Mouse (Mus musculus) myocyte (in vitro differentiated cells): ENCODE measurements around the gene Ppp6r2. TPM values are rescaled to one million over a fixed set of nuclear protein-coding genes. Genes with fewer than 3 reads are reported as not detected.
A peak's percentile ranks its signal among the peaks of the same experiment; 100 is the strongest.

Source experiments
- H3K27me3 ChIP-seq: one replicate; pipeline ENCODE4 v1.6.1; 2011; ENCODE audit not compliant: control insufficient read depth, insufficient read depth, insufficient read length
- H3K36me3 ChIP-seq: one replicate; pipeline ENCODE4 v1.6.1; 2011; ENCODE audit not compliant: control insufficient read depth, insufficient read depth
- H3K4me2 ChIP-seq: one replicate; pipeline ENCODE4 v1.6.1; 2011; ENCODE audit warnings: low read depth, control low read depth
- H3K4me3 ChIP-seq: one replicate; pipeline ENCODE4 v1.5.1; 2011; ENCODE audit warnings: mild to moderate bottlenecking, control low read depth, moderate library complexity
- H3K79me2 ChIP-seq: one replicate; pipeline ENCODE4 v1.6.1; 2011; ENCODE audit not compliant: control insufficient read depth, insufficient read depth
- H3ac ChIP-seq: one replicate; pipeline ENCODE4 v1.6.1; 2011; ENCODE audit not compliant: control insufficient read depth, insufficient read length
- CEBPB ChIP-seq: IDR thresholded peaks from 2 replicates; pipeline ENCODE4 v1.6.1; 2011; ENCODE audit warnings: mild to moderate bottlenecking, moderate library complexity; ENCODE audit not compliant: poor library complexity, insufficient read depth, severe bottlenecking
- E2F4 ChIP-seq: IDR thresholded peaks from one replicate; pipeline ENCODE4 v1.6.1; 2011; ENCODE audit warnings: mild to moderate bottlenecking, control low read depth, moderate library complexity; ENCODE audit not compliant: insufficient read depth
- MAX ChIP-seq: IDR thresholded peaks from one replicate; pipeline ENCODE4 v1.6.1; 2011; ENCODE audit warnings: low read depth, mild to moderate bottlenecking, control low read depth
- MYOD1 ChIP-seq, 3 experiments: IDR thresholded peaks; one replicate each; pipeline ENCODE4 v1.6.1; 2011; ENCODE audit warnings: control low read depth in 2 of 3, low read depth in 2 of 3, mild to moderate bottlenecking in 2 of 3, moderate library complexity in 1 of 3; ENCODE audit not compliant: insufficient read length in 2 of 3, control insufficient read depth in 1 of 3
- MYOG ChIP-seq, 3 experiments: IDR thresholded peaks; one replicate each; pipeline ENCODE4 v1.6.1; 2011; ENCODE audit warnings: control low read depth in 2 of 3, low read depth in 2 of 3, mild to moderate bottlenecking in 2 of 3; ENCODE audit not compliant: insufficient read length in 2 of 3, control insufficient read depth in 1 of 3, insufficient read depth in 1 of 3
- POLR2A ChIP-seq: IDR thresholded peaks from one replicate; pipeline ENCODE4 v1.6.1; 2011; ENCODE audit warnings: low read depth, mild to moderate bottlenecking, control low read depth, moderate library complexity; ENCODE audit not compliant: insufficient read length
- POLR2AphosphoS2 ChIP-seq: IDR thresholded peaks from one replicate; pipeline ENCODE4 v1.6.1; 2011; ENCODE audit warnings: low read depth, control low read depth; ENCODE audit not compliant: insufficient read length
- REST ChIP-seq: IDR thresholded peaks from one replicate; pipeline ENCODE4 v1.6.1; 2011; ENCODE audit warnings: mild to moderate bottlenecking, control low read depth, moderate library complexity; ENCODE audit not compliant: insufficient read depth, insufficient read length
- SRF ChIP-seq: IDR thresholded peaks from one replicate; pipeline ENCODE4 v1.6.1; 2011; ENCODE audit warnings: low read depth; ENCODE audit not compliant: control insufficient read depth, insufficient read length
- TCF12 ChIP-seq: IDR thresholded peaks from one replicate; pipeline ENCODE4 v1.6.1; 2011; ENCODE audit warnings: mild to moderate bottlenecking, control low read depth; ENCODE audit not compliant: poor library complexity, insufficient read depth, severe bottlenecking
- TCF3 ChIP-seq: IDR thresholded peaks from one replicate; pipeline ENCODE4 v1.6.1; 2011; ENCODE audit warnings: low read depth, control low read depth; ENCODE audit not compliant: insufficient read length
- USF1 ChIP-seq: IDR thresholded peaks from one replicate; pipeline ENCODE4 v1.6.1; 2011; ENCODE audit warnings: low read depth, mild to moderate bottlenecking, control low read depth, moderate library complexity
- polyA plus RNA-seq: library from polyadenylated mRNA; unstranded; fragments of >200 nt; fragmentation: generic; extraction: Trizol; gene quantifications from one replicate; pipeline ENCODE4 v1.2.1, GENCODE M21; 2012; ENCODE audit warnings: missing spikeins

Ppp6r2 gene
- polyA plus RNA-seq, 1 experiment = 43.6 TPM

DNA sequence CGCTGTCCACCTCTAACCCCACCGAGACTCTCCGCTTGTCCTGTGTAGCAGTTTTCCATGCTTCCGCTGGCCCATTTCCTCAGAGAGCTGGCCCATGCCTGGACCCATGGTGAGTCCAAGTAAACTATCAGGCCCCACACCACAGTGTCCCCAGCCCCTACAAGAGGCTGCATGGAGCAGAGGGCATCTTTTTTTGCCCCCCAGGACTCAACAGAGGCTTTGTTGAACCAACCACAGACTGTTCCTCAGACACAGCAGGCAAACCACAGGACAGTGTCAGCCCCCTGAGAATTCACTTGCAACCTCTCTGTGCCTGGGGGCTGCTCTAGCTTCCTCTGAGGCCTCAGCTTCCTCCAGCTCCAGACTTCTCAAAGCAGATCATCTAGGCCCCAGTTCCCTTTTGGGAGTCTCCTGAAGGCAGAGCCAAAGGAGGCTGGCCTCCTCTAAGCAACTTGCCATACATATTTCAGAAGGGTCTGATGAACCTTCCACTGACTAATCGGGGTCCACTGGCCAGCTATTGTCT lies 39.8 kb upstream of the Ppp6r2 start:
- TF ChIP-seq POLR2AphosphoS2 (no peak), MAX (no peak), POLR2A (no peak), CEBPB (no peak), E2F4 (no peak), MYOD1 (IDR thresholded peaks at IDR 0.05; ENCODE audit: control insufficient read depth in 1 of 3, insufficient read length in 2 of 3, low read depth in 2 of 3) (no peak), TCF12 (no peak), SRF (no peak), MYOG (IDR thresholded peaks at IDR 0.05; ENCODE audit: control insufficient read depth in 1 of 3, insufficient read depth in 1 of 3, insufficient read length in 2 of 3, low read depth in 2 of 3) (no peak)
- Histone ChIP-seq H3K36me3 (peaks cover 10% of the 10 kb centered on the region), H3K27me3 (no peaks in the 10 kb centered on the region), H3K4me2 (no peak overlapping the region), H3ac (no peak overlapping the region), H3K4me3 (no peak overlapping the region), H3K79me2 (peaks cover 86% of the 10 kb centered on the region)

DNA sequence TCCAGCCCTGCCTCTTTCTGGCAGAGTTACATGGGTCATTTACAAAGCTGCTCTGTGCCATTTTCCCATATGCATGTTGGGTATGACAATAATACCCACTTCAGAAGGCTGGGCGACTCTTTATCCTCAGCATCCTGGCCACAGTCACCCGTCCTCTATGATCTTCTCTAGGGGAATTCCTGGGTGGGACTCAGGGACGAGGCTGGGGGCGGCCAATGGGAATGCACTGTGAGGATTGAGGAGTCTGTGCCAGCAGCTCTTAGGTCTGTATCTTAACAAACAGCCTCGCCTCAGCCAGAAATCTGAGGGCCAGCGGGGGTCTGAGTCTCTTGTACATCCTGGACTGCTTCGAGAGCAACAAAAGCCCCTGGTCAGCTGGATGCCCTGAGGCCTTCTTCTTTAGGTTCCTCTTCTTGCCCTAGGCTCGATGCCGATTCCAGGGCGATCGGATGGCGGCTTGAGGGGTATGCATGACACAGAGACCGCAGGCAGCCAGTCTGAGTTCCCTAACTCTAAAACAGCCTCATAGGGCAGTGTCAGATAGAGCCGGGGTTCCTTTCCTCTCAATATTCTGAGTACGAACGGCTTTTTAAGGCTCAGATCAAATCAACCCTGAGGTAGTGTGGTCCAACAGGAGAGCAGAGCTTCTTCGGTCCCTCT lies 38.9 kb upstream of the Ppp6r2 start:
- no peak overlapping the region for H3ac ChIP-seq
- no peaks in the 10 kb centered on the region for H3K27me3 ChIP-seq
- no peak overlapping the region for H3K4me3 ChIP-seq
- no peak for TF ChIP-seq TCF3
- no peak for TF ChIP-seq MAX
- TF ChIP-seq MYOD1 (IDR thresholded peaks at IDR 0.05; ENCODE audit: control insufficient read depth in 1 of 3, insufficient read length in 2 of 3, low read depth in 2 of 3) = no peak
- no peak for TF ChIP-seq POLR2AphosphoS2
- TF ChIP-seq CEBPB = no peak
- no peak for TF ChIP-seq POLR2A
- TF ChIP-seq MYOG (IDR thresholded peaks at IDR 0.05; ENCODE audit: control insufficient read depth in 1 of 3, insufficient read depth in 1 of 3, insufficient read length in 2 of 3, low read depth in 2 of 3) = no peak
- no peak for TF ChIP-seq REST
- TF ChIP-seq E2F4 = no peak
- no peak for TF ChIP-seq USF1
- no peak for TF ChIP-seq TCF12
- no peak for TF ChIP-seq SRF
- peaks cover 94% of the 10 kb centered on the region for H3K79me2 ChIP-seq
- peaks cover 7% of the 10 kb centered on the region for H3K36me3 ChIP-seq
- no peak overlapping the region for H3K4me2 ChIP-seq

DNA sequence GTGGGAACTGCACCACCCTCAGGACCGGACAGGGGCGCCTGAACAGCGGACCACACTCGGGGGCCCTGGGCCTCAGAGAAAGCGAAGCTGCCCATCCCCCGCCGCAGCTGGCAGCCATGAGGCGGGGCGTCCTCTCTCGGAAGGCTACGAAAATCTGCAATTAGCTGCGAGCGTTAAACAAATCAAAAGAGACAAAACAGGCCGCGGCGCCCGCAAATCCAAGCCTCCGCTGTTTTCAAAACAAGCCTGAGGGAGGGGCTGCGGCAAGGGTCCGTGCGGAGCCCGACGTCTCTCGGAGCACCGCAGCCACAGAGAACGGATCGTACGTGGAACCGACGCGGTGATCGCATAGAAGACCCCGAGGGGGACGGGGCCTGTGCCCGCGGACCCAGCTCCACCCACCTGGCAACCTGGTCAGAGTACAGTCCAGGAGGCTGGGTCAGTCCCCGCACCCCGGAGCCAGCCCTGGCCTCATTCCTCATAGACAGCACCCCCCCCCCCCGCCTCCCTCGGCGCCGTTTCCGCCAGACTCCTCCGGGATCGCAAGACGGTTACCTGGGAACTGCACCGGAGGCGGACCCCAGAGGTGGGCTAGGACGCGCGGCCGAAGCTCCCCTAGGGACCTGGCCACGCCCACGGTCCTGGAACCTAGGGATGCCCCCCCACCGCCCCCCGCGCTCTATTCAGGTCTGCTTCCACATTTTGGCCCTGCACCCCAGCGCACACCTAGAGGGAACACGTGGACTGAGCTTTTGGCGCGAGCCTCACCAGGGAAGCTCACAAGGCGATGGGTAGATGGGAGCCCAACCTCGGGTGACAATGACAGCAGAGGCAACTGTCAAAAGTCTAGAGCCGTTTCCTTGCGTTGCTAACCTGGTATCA lies 38.1 kb upstream of the Ppp6r2 start:
- TF ChIP-seq E2F4 (no peak), MYOD1 (IDR thresholded peaks at IDR 0.05; ENCODE audit: control insufficient read depth in 1 of 3, insufficient read length in 2 of 3, low read depth in 2 of 3) (peak in 1 of 3 experiments; percentile 15)
- H3K4me3 ChIP-seq = no peak overlapping the region
- peaks cover 94% of the 10 kb centered on the region for H3K79me2 ChIP-seq
- H3K4me2 ChIP-seq = no peak overlapping the region
- H3ac ChIP-seq = no peak overlapping the region
- H3K36me3 ChIP-seq = peaks cover 7% of the 10 kb centered on the region
- H3K27me3 ChIP-seq = no peaks in the 10 kb centered on the region

DNA sequence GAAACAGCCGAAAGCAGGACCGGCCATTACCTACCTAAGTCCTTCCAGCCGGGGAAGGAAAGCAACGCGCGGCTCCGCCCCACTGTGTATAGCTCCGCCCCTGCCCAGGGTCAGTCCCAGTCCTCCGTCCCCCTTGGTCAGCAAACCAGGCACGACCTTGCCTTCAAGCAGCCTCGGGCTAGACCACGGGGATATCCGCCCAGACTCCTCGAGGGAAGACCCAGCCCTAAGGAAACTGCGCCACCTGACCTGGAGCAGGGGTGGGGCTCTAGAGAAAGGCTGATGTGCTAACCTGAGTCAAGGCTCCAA lies 37.5 kb upstream of the Ppp6r2 start:
- H3ac ChIP-seq = no peak overlapping the region
- H3K4me3 ChIP-seq = no peak overlapping the region
- peaks cover 94% of the 10 kb centered on the region for H3K79me2 ChIP-seq
- peaks cover 2% of the 10 kb centered on the region for H3K36me3 ChIP-seq
- no peaks in the 10 kb centered on the region for H3K27me3 ChIP-seq
- H3K4me2 ChIP-seq = no peak overlapping the region
- no peak for TF ChIP-seq POLR2A
- no peak for TF ChIP-seq TCF3
- no peak for TF ChIP-seq TCF12
- TF ChIP-seq REST = no peak

DNA sequence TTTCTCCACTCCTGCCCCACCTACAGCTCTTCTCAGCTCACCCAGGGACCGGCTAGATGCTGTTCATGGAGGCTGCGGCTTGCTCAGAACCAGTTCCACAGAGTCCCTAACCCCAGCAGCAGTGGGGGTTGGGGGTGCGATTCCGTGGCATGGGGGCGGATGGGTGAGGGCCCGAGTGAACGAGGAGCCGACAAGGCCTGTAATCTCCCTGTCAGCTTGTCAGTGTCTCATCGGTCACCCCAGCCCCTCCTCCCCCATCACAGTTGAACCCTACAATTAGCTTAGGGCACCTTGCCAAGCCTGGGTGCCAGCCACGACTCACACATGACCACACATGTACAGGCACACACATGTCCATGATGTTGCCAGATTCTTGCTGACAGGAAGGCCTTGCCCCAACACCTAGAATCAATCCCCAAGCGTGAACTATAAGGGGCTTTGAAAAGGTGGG lies 36.4 kb upstream of the Ppp6r2 start:
- H3ac ChIP-seq = no peak overlapping the region
- no peak overlapping the region for H3K4me3 ChIP-seq
- H3K4me2 ChIP-seq = no peak overlapping the region
- no peaks in the 10 kb centered on the region for H3K27me3 ChIP-seq
- TF ChIP-seq MYOD1 (IDR thresholded peaks at IDR 0.05; ENCODE audit: control insufficient read depth in 1 of 3, insufficient read length in 2 of 3, low read depth in 2 of 3) (no peak), POLR2AphosphoS2 (peak; percentile 14)
- H3K36me3 ChIP-seq = no peaks in the 10 kb centered on the region
- peaks cover 97% of the 10 kb centered on the region for H3K79me2 ChIP-seq
